Mouse (Mus musculus) kidney, adult 8-10 months (tissue): Measurements from ENCODE around the gene Gnai2.
A peak's percentile ranks its signal among the peaks of the same experiment; 100 is the strongest.

Source experiments
- DNase-seq, 2 experiments: peaks; one replicate each; pipeline ENCODE4 v3.0.0; 2022

Gnai2 gene

GRCm38 (mm10) chr9:107608741-107609432, 26.3 kb downstream of the Gnai2 start, which contains the start of gene Sema3b:
Sema3b (minus strand) TSS chr9:107609229.
- peak in 1 of 2 experiments; percentile 72 for DNase-seq

DNA sequence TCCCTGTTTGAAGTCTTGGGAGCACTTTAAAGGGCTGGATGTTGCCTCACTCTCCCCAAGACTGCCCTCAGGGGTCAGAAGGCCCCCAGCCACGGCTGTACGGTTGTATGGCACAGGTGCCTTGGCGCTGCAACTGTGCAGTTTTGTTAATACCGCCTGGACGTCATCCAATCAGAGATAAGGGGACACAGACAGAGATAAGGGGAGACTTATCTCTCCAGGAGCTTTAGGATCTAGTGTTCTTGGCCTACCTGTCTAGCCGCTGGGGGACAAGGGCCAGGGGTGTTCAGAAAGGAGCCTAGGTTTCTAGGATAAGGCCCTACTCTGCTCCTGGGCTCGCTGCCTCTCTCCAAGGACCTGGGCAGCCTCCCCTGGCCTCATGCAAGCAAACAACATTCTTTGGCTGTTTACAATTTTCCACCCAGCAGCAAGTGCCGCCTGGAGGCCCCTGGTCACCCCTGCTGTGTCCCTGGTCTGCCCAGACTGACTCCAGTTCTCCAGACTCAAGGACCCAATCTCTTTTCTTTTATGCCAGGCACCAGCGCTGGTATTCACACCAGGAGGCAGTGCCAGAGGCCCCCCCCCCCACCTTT, 27.4 kb downstream of the Gnai2 start:
- no peak for DNase-seq

DNA sequence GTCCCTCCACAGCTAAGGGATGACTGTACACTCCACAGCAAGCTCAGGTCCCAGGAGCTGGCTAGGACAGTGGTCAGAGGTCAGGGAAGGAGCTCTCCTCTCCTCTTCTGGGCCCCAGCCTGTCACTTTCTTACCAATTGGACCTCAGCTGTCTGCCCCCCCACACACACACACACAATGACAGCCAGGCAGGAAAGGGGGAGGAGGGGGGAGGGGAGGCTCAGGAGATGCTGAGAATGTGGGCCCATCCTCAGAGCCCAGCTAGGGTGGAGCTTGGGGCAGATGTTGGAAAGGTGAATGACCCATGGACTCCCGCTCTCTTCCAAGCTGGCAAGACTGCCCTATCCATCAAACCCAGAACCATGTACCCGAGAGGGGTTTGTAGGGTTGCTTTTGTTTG, 28.1 kb downstream of the Gnai2 start:
- DNase-seq, result no peak

- peak; percentile 57 to 65 for DNase-seq
These were observed 28.6 kb downstream of the Gnai2 start for GRCm38 (mm10) chr9:107606591-107606990.

DNA sequence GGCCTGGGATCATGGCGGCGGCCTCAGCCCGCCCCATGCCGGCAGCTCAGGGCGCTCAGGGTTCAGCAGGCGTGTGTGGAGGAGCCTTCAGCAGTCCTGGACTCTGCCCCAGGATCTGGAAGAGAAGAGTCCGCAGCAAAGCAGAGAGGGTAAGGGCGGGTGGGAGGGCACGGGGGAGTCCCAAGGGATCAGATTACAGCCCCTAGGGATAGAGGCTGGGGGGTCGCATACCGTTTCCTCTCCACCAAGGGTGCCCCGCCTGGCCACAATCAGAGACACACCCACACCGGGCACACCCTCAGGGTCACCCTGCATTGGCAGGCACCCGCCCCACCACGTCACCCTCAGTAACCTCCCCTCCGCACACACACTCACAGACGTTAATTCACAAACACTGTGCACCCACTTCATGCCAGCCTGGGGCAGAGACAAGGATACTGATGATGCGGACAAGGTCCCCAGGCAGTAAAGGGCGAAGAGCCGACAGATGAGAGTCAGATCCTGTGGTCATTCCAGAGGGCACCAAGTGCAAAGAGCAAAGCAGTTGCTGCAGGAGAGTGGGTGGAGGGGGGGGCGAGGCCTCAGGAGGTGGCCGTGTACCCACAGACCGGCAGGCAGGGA, 30.0 kb downstream of the Gnai2 start:
- DNase-seq, result peak; percentile 63 to 72

GRCm38 (mm10) chr9:107603251-107603650, 31.9 kb downstream of the Gnai2 start:
- DNase-seq, result no peak

DNA sequence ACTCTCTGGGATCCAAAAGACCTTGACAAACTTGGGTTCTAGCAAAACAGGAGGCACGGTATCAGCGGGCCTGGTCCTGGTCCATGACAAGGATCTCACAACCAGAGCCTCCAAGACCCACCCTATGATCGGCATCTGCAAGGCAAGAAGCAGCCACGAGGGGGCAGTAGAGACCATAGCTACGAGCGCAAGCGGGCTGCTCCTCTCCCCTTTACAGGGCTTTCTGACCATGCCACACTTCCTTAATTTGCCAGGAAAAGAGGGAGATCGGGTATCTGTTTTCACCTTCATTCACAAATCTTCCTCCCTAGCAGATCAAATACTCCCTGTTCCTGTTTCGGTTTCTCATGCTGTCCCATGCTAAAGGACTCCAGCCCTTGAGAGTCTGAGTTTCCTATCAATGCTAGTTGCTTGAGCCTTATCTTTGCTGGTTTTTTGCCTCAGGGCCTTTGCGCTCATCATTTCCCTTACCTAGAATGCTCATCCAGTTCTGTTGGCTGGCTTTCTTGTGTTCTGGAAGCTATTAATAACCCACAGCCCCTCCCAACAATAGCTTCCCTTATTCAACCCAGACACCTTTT, 33.0 kb downstream of the Gnai2 start:
- DNase-seq, result peak; percentile 86 to 94

GRCm38 (mm10) chr9:107601275-107601674, 33.9 kb downstream of the Gnai2 start:
- DNase-seq, result no peak

DNA sequence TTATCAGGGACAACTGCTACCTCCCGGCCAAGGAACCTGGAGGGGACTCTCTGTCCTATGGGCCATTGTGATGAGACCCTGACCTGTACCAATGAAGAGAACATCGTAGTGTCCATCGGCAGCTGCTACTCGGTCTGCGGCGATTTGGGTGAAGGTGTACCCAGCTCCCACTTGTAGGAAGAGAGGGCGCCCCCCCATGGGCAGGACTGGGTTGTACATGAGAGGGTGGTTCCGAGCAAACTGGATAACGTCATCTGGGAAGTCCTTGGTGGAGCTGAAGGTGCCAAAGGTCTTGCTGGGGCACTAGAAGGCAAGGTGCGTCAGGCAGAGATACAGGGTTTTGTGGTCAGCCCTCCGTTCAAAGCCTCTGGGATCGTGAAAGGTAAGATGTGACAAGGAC, 34.4 kb downstream of the Gnai2 start:
- DNase-seq, result peak; percentile 59 to 71

DNA sequence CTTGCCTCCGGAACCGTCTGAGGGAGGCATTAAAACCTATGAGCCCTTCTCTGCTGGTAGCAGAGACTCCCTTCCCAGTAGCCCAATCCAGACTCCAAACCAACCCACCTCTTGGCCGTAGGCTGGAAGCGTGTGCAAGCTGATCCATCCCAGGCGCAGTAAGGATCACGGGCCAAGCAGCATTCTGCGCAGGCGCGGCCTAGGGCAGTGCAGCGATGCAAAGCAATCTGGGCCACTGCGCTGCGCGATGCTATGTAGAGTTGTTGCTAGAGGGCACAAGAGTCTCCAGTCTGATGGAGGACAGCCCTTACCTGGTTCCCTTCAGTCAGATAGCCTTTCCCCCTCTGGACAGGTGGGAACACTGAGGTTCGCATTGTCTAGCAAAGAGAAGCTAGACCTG, 35.3 kb downstream of the Gnai2 start:
- DNase-seq, result peak in 1 of 2 experiments; percentile 65

DNA sequence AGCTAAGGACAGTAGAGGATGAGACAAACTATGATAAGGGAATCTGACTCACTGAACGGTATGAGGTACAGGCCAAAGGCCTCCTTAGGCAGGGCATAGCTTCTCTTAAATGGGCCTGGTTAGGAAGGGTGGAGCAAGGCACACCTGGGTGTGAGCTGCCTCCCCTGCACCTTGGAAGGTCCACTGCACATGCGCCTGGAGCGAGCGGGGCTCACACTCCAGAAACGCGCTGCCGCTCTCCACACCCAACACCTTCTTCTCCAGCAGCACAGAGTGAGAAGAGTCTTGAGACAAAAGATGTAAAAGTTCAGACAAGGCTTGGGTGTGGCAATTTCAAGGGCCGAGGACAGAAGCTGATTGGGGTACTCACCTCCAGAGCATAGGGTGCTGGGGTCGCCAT, 35.7 kb downstream of the Gnai2 start:
- no peak for DNase-seq

- DNase-seq, result peak; percentile 64 to 73
These were observed 36.8 kb downstream of the Gnai2 start for GRCm38 (mm10) chr9:107598385-107598784.

GRCm38 (mm10) chr9:107596619-107597569, 38.3 kb downstream of the Gnai2 start:
- DNase-seq, result no peak

DNA sequence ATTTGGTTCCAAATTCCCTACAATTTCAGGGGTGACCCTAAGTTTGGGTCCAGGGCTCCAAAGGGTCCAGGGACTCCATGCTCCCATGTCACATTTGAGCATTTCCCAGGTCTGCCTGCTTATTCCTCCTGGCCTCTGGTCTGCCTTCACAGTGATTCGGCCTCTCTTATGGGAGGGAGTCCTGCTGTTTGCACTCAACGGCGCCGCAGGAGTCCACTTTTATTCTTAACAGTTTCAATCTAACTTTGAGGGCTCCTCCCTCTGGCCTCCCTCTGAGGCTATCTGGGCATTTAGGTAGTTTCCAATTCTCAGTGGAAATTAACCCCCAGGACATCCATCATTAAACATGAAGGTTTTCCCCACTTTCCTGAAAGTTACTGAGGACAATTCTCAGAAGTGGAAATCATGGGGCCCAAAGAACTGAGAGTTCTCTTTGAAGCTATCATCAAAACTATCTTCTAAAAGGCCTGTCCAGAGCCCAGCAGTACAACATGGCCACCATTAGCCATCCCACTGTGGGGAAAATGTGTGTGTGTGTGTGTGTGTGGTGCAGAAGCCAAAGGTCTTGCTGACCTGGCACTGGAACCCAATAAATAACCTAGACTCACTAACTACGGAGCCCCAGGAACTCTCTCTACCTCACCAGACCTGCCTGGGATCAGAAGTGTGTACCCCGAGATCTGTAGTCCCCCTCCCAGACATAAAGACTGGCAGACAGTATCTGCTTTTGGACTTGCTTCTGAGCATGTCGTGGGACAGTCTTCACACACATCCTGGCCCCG, 40.7 kb downstream of the Gnai2 start:
- no peak for DNase-seq

DNA sequence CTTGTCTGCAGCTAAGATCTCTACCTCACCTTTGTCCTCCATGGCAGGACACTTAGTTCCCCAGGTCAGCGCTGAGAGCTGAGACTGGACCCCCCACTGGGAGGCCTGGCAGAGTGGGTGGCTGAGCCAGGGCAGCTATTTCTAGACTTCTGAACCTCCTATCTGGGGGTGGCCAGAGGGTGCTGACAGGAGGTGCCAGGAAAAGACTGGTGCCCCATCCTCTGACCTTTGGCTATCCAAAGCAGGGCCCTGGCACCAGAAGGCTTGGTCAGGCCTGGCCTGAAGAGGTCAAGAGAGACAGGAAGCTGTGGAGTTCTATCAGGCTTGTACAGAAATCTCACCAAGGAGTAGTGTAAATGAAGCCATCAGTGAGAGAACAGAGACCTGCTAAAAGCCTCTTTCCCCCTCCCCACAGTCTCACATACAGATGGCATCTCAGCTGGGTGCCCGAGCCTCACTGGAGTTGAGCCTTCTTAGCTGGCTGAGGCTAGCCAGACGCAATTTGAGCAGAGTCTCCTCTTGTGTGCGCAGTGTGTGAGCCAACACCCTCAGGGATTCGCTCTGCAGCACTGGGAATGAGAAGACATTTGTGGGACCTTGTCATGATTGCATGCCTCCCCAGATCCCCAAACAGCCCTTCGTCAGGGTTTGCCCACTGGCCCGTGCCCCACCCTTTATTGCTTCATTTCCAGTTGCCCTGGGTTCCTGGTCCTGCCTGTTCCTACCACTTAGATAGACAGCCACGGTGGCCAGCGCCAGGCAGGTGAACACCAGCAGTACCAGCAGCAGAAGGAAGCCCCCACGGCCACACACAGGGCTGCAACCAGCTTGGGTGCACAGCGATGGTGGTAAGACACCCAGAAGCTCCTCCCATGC, 41.8 kb downstream of the Gnai2 start:
- peak; percentile 89 for DNase-seq

GRCm38 (mm10) chr9:107590773-107591060, 44.5 kb downstream of the Gnai2 start:
- peak; percentile 77 to 79 for DNase-seq

GRCm38 (mm10) chr9:107590058-107590772, 45.0 kb downstream of the Gnai2 start:
- DNase-seq, result peak; percentile 72 to 79

DNA sequence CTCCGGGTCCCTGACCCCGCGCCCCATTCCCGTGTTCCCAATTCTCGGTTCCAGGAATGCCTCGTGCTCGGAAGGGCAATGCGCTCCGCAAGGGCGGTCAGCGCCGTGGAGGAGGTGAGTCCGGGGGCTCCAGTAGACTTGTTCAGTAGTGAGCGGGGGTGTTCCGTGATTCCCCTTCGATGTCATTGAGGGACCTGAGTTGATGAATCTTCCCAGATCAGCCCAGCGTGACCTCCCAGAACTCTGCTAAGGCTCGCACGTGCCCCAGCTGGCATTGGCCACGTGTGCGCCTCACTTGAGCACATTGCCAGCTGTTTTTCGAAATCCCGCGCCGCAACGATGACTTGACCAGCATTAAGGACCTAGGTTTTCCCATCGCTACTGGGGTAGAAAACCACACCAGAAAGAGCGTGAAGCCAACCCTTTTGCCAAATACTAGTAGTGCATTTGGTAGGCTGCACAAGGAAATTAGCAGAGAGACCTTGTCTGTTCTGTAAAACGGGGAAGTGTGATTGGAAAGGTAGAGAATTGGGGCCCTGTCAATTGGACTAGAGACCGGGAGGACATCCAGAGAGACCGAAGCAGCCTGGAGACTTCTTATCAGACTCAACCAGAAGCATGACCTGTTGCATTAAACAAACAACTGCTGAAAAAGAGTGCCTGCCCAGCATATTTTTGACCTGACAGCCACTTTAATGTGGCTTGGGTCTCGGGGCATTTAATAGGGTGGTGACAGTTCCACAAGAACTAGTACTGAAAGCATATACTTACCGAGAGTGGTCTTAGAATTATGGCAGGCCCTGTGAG, 47.1 kb downstream of the Gnai2 start:
- DNase-seq, result peak; percentile 75 to 76
